Mouse (Mus musculus) heart, postnatal 0 days (tissue): ENCODE data around the gene Prkca. TPM values are rescaled to one million over a fixed set of nuclear protein-coding genes. Genes with fewer than 3 reads are reported as not detected.

Experiments used
- ATAC-seq: fragments of 200-750 bp; cut with Nextera tagmentation; 2 replicates; pipeline ENCODE4 v1.8.0; 2017; ENCODE audit warnings: low read depth, moderate number of reproducible peaks, moderate library complexity; ENCODE audit not compliant: insufficient read depth
- DNase-seq: peaks from one replicate; pipeline ENCODE4 v3.0.0-alpha.2; 2016; ENCODE audit warnings: low spot score
- H3K27ac ChIP-seq: fragments of 300-500 bp; sonication (generic); 2 replicates; pipeline ENCODE4 v1.5.1; 2014; ENCODE audit warnings: low read depth, mild to moderate bottlenecking
- H3K27me3 ChIP-seq: fragments of 300-500 bp; sonication (generic); 2 replicates; pipeline ENCODE4 v1.6.1; 2014; ENCODE audit warnings: low read length, mixed read lengths; ENCODE audit not compliant: control insufficient read depth, insufficient read depth
- H3K36me3 ChIP-seq: fragments of 300-500 bp; sonication (generic); replicated peaks from 2 replicates; pipeline ENCODE4 v1.6.1; 2014; ENCODE audit warnings: low read length, mixed read lengths; ENCODE audit not compliant: control insufficient read depth, insufficient read depth
- H3K4me1 ChIP-seq: fragments of 300-500 bp; sonication (generic); 2 replicates; pipeline ENCODE4 v1.6.1; 2014; ENCODE audit warnings: antibody characterized with exemption; ENCODE audit not compliant: control insufficient read depth, insufficient read depth
- H3K4me2 ChIP-seq: fragments of 300-500 bp; sonication (generic); 2 replicates; pipeline ENCODE4 v1.6.1; 2014; ENCODE audit warnings: low read depth, mild to moderate bottlenecking, low read length, moderate library complexity
- H3K4me3 ChIP-seq: fragments of 300-500 bp; sonication (generic); 2 replicates; pipeline ENCODE4 v1.5.1; 2014; ENCODE audit warnings: low read depth, low read length
- H3K9ac ChIP-seq: fragments of 300-500 bp; sonication (generic); replicated peaks from 2 replicates; pipeline ENCODE4 v1.6.1; 2014; ENCODE audit warnings: low read depth, low read length, mixed read lengths
- H3K9me3 ChIP-seq: fragments of 300-500 bp; sonication (generic); replicated peaks from 2 replicates; pipeline ENCODE4 v1.6.1; 2016; ENCODE audit warnings: low read length; ENCODE audit not compliant: control insufficient read depth
- CTCF ChIP-seq: IDR thresholded peaks from 2 replicates; pipeline ENCODE4 v1.5.1; 2016; ENCODE audit warnings: antibody characterized with exemption, control low read depth, low read depth
- EP300 ChIP-seq: IDR thresholded peaks from 2 replicates; pipeline ENCODE4 v1.6.1; 2016; ENCODE audit warnings: antibody characterized with exemption, low read depth
- WGBS: fragments of 180-500 bp; shearing (Covaris S2); extraction: QIAGEN DNeasy Blood & Tissue Kit; methylation state at CpG from one replicate; pipeline ENCODE4 v1.1.7; 2014; 5-methylcytosine and 5-hydroxymethylcytosine counted together
- polyA plus RNA-seq: library from polyadenylated mRNA; unstranded; fragments of >200 nt; fragmentation: Nextera tagmentation; extraction: Ambion mirVana; gene quantifications from 2 replicates; pipeline ENCODE4 v1.2.1, GENCODE M21; 2015
- total RNA-seq: library from RNA; depleted of rRNA; stranded (reverse); fragments of >200 nt; gene quantifications from 2 replicates; pipeline ENCODE4 v1.2.3, GENCODE M21; 2014; ENCODE audit warnings: low replicate concordance

The Prkca gene
- total and polyA plus RNA-seq, 2 experiments from 2014 or later: 7.0 to 11.2 TPM

GRCm38 (mm10) chr11:108377680-108378362 lies 34.1 kb upstream of the Prkca start:
- H3K9ac ChIP-seq: no peak overlapping the region
- no peaks in the 10 kb centered on the region for H3K9me3 ChIP-seq
- peak; percentile 95 for TF ChIP-seq CTCF
- no peak for TF ChIP-seq EP300
- no peaks in the 10 kb centered on the region for H3K27me3 ChIP-seq
- H3K27ac ChIP-seq: no peak overlapping the region
- WGBS: 38% methylated on average over 19 of the region's 19 CpGs
- no peak overlapping the region for H3K4me2 ChIP-seq
- ATAC-seq (peak; percentile 74; the same call in 1 of the 2 replicates), DNase-seq (peak; percentile 78)
- no peaks in the 10 kb centered on the region for H3K36me3 ChIP-seq
- H3K4me1 ChIP-seq: no peaks in the 10 kb centered on the region
- H3K4me3 ChIP-seq: no peak overlapping the region

GRCm38 (mm10) chr11:108376815-108377214 lies 33.1 kb upstream of the Prkca start:
- no peak overlapping the region for H3K4me3 ChIP-seq
- H3K4me2 ChIP-seq: no peak overlapping the region
- H3K4me1 ChIP-seq: peaks cover 2% of the 10 kb centered on the region; the same call in 1 of the 2 replicates
- H3K27ac ChIP-seq: no peak overlapping the region
- DNase-seq: no peak
- no peaks in the 10 kb centered on the region for H3K36me3 ChIP-seq
- no peak for ATAC-seq
- no peaks in the 10 kb centered on the region for H3K9me3 ChIP-seq
- TF ChIP-seq EP300 (no peak), CTCF (no peak)
- 93% methylated on average over 7 of the region's 7 CpGs for WGBS
- no peaks in the 10 kb centered on the region for H3K27me3 ChIP-seq
- no peak overlapping the region for H3K9ac ChIP-seq

- H3K4me3 ChIP-seq: no peak overlapping the region
- ATAC-seq: no peak
- no peak overlapping the region for H3K9ac ChIP-seq
- H3K36me3 ChIP-seq: no peaks in the 10 kb centered on the region
- no peak overlapping the region for H3K27ac ChIP-seq
- DNase-seq: no peak
- peaks cover 3% of the 10 kb centered on the region; the same call in 1 of the 2 replicates for H3K4me1 ChIP-seq
- TF ChIP-seq EP300 (no peak), CTCF (no peak)
- no peak overlapping the region for H3K4me2 ChIP-seq
- WGBS: 36% methylated on average over 1 of the region's 1 CpGs
- no peaks in the 10 kb centered on the region for H3K27me3 ChIP-seq
- H3K9me3 ChIP-seq: no peaks in the 10 kb centered on the region
Observed at GRCm38 (mm10) chr11:108367046-108367445, 23.3 kb upstream of the Prkca start.

- no peak for TF ChIP-seq EP300
- TF ChIP-seq CTCF: no peak
- 69% methylated on average over 7 of the region's 7 CpGs for WGBS
Observed at GRCm38 (mm10) chr11:108365600-108365999, 21.9 kb upstream of the Prkca start.

GRCm38 (mm10) chr11:108364945-108365589 lies 21.3 kb upstream of the Prkca start:
- DNase-seq (no peak), ATAC-seq (peak; percentile 55; the same call in 1 of the 2 replicates)
- 39% methylated on average over 7 of the region's 7 CpGs for WGBS
- Histone ChIP-seq H3K4me2 (no peak overlapping the region), H3K36me3 (no peaks in the 10 kb centered on the region), H3K27ac (no peak overlapping the region), H3K4me3 (no peak overlapping the region), H3K27me3 (no peaks in the 10 kb centered on the region), H3K9ac (no peak overlapping the region), H3K9me3 (no peaks in the 10 kb centered on the region), H3K4me1 (no peaks in the 10 kb centered on the region)
- TF ChIP-seq CTCF (no peak), EP300 (no peak)

More at GRCm38 (mm10) chr11:108365600-108365999, 21.9 kb upstream of the Prkca start:
- no peak overlapping the region for H3K4me3 ChIP-seq
- H3K27ac ChIP-seq: no peak overlapping the region
- no peak overlapping the region for H3K4me2 ChIP-seq
- no peaks in the 10 kb centered on the region for H3K9me3 ChIP-seq
- no peaks in the 10 kb centered on the region for H3K36me3 ChIP-seq
- no peak overlapping the region for H3K9ac ChIP-seq
- DNase-seq: no peak
- no peak for ATAC-seq
- H3K4me1 ChIP-seq: no peaks in the 10 kb centered on the region
- H3K27me3 ChIP-seq: no peaks in the 10 kb centered on the region
